Mouse (Mus musculus) limb, embryonic 11.5 days (tissue): ENCODE results near the gene Fam71e1. TPM values are rescaled to one million over a fixed set of nuclear protein-coding genes. Genes with fewer than 3 reads are reported as not detected.

ENCODE experiments used
- ATAC-seq: fragments of 200-750 bp; cut with Nextera tagmentation; 2 replicates; pipeline ENCODE4 v1.8.0; 2017; ENCODE audit warnings: low read depth; ENCODE audit not compliant: insufficient number of reproducible peaks, low FRiP score, low TSS enrichment
- DNase-seq: peaks from one replicate; pipeline ENCODE4 v3.0.0-alpha.2; 2015; ENCODE audit warnings: low spot score
- H3K27ac ChIP-seq: fragments of 300-500 bp; sonication (generic); replicated peaks from 2 replicates; pipeline ENCODE4 v1.5.1; 2014; ENCODE audit warnings: low read depth, mild to moderate bottlenecking, low read length
- H3K27me3 ChIP-seq: fragments of 300-500 bp; sonication (generic); 2 replicates; pipeline ENCODE4 v1.6.1; 2014; ENCODE audit warnings: mild to moderate bottlenecking, low read length, mixed read lengths; ENCODE audit not compliant: control insufficient read depth, insufficient read depth
- H3K36me3 ChIP-seq: fragments of 300-500 bp; sonication (generic); 2 replicates; pipeline ENCODE4 v1.6.1; 2014; ENCODE audit warnings: mild to moderate bottlenecking, low read length, moderate library complexity, mixed read lengths; ENCODE audit not compliant: control insufficient read depth, insufficient read depth
- H3K4me1 ChIP-seq: fragments of 300-500 bp; sonication (generic); 2 replicates; pipeline ENCODE4 v1.6.1; 2014; ENCODE audit warnings: low read length, mixed read lengths; ENCODE audit not compliant: control insufficient read depth, insufficient read depth
- H3K4me2 ChIP-seq: fragments of 300-500 bp; sonication (generic); 2 replicates; pipeline ENCODE4 v1.6.1; 2014; ENCODE audit warnings: low read depth, mild to moderate bottlenecking, moderate library complexity; ENCODE audit not compliant: severe bottlenecking
- H3K4me3 ChIP-seq: fragments of 300-500 bp; sonication (generic); 2 replicates; pipeline ENCODE4 v1.5.1; 2014; ENCODE audit warnings: low read depth, low read length
- H3K9ac ChIP-seq: fragments of 300-500 bp; sonication (generic); 2 replicates; pipeline ENCODE4 v1.6.1; 2014; ENCODE audit warnings: mild to moderate bottlenecking, low read length
- H3K9me3 ChIP-seq: fragments of 300-500 bp; sonication (generic); 2 replicates; pipeline ENCODE4 v1.6.1; 2016; ENCODE audit warnings: low read length; ENCODE audit not compliant: control insufficient read depth
- WGBS: fragments of 180-500 bp; shearing (Covaris S2); extraction: QIAGEN DNeasy Blood & Tissue Kit; methylation state at CpG from one replicate; pipeline ENCODE4 v1.1.7; 2014; 5-methylcytosine and 5-hydroxymethylcytosine counted together
- polyA plus RNA-seq: library from polyadenylated mRNA; unstranded; fragments of >200 nt; fragmentation: Nextera tagmentation; extraction: Ambion mirVana; gene quantifications from 2 replicates; pipeline ENCODE4 v1.2.1, GENCODE M21; 2014

Fam71e1 gene
- polyA plus RNA-seq, 1 experiment from 2014 or later = 13.2 TPM

GRCm38 (mm10) chr7:44525126-44525832 lies 28.9 kb downstream of the Fam71e1 start:
- 18% methylated on average over 22 of the region's 22 CpGs for WGBS
- no peak for ATAC-seq
- Histone ChIP-seq H3K9me3 (no peaks in the 10 kb centered on the region), H3K4me1 (no peaks in the 10 kb centered on the region), H3K27me3 (peaks cover 56% of the 10 kb centered on the region), H3K27ac (no peak overlapping the region), H3K4me3 (0 out of 2 replicates have a peak overlapping the region, but pooled peaks have one; percentile 5), H3K36me3 (no peaks in the 10 kb centered on the region), H3K4me2 (no peak overlapping the region), H3K9ac (peak overlapping the region; percentile 28; the same call in 1 of the 2 replicates)
- DNase-seq = no peak

- no peak overlapping the region for H3K4me2 ChIP-seq
- H3K9ac ChIP-seq = no peak overlapping the region
- WGBS = 84% methylated on average over 14 of the region's 14 CpGs
- H3K27ac ChIP-seq = no peak overlapping the region
- no peak overlapping the region for H3K4me3 ChIP-seq
- no peaks in the 10 kb centered on the region for H3K9me3 ChIP-seq
- ATAC-seq = no peak
- H3K4me1 ChIP-seq = no peaks in the 10 kb centered on the region
- DNase-seq = no peak
- H3K36me3 ChIP-seq = no peaks in the 10 kb centered on the region
- peaks cover 52% of the 10 kb centered on the region for H3K27me3 ChIP-seq
Measured at GRCm38 (mm10) chr7:44526414-44527154, 30.2 kb downstream of the Fam71e1 start.

GRCm38 (mm10) chr7:44527483-44528398 lies 31.4 kb downstream of the Fam71e1 start:
- no peak for ATAC-seq
- no peak overlapping the region for H3K27ac ChIP-seq

GRCm38 (mm10) chr7:44529518-44529917 lies 33.1 kb downstream of the Fam71e1 start:
- Histone ChIP-seq H3K27ac (no peak overlapping the region), H3K4me2 (no peak overlapping the region), H3K9me3 (no peaks in the 10 kb centered on the region), H3K36me3 (peaks cover 15% of the 10 kb centered on the region), H3K9ac (no peak overlapping the region), H3K4me1 (no peaks in the 10 kb centered on the region), H3K4me3 (no peak overlapping the region), H3K27me3 (peaks cover 23% of the 10 kb centered on the region)
- DNase-seq = no peak
- 71% methylated on average over 5 of the region's 5 CpGs for WGBS
- no peak for ATAC-seq

More at GRCm38 (mm10) chr7:44527483-44528398, 31.4 kb downstream of the Fam71e1 start:
- H3K9ac ChIP-seq = no peak overlapping the region
- H3K27me3 ChIP-seq = peaks cover 41% of the 10 kb centered on the region
- H3K36me3 ChIP-seq = no peaks in the 10 kb centered on the region
- 9% methylated on average over 40 of the region's 40 CpGs for WGBS
- no peaks in the 10 kb centered on the region for H3K9me3 ChIP-seq
- no peaks in the 10 kb centered on the region for H3K4me1 ChIP-seq
- H3K4me3 ChIP-seq = peak overlapping the region; percentile 7; the same call in 1 of the 2 replicates
- peak overlapping the region; percentile 50 for H3K4me2 ChIP-seq
- peak; percentile 81 for DNase-seq

GRCm38 (mm10) chr7:44530507-44530906 lies 34.1 kb downstream of the Fam71e1 start:
- WGBS = 88% methylated on average over 3 of the region's 3 CpGs

GRCm38 (mm10) chr7:44531207-44531606 lies 34.8 kb downstream of the Fam71e1 start:
- H3K27ac ChIP-seq = no peak overlapping the region
- no peak overlapping the region for H3K4me3 ChIP-seq
- no peak for DNase-seq
- peaks cover 13% of the 10 kb centered on the region; the same call in 1 of the 2 replicates for H3K27me3 ChIP-seq
- no peak overlapping the region for H3K4me2 ChIP-seq
- WGBS = 42% methylated on average over 5 of the region's 5 CpGs
- no peak overlapping the region for H3K9ac ChIP-seq
- H3K4me1 ChIP-seq = no peaks in the 10 kb centered on the region
- H3K9me3 ChIP-seq = no peaks in the 10 kb centered on the region
- peaks cover 15% of the 10 kb centered on the region for H3K36me3 ChIP-seq
- ATAC-seq = no peak

More at GRCm38 (mm10) chr7:44530507-44530906, 34.1 kb downstream of the Fam71e1 start:
- no peaks in the 10 kb centered on the region for H3K9me3 ChIP-seq
- no peak overlapping the region for H3K4me2 ChIP-seq
- DNase-seq (no peak), ATAC-seq (no peak)
- H3K4me3 ChIP-seq = no peak overlapping the region
- H3K9ac ChIP-seq = no peak overlapping the region
- H3K27ac ChIP-seq = no peak overlapping the region
- no peaks in the 10 kb centered on the region for H3K4me1 ChIP-seq
- H3K27me3 ChIP-seq = peaks cover 14% of the 10 kb centered on the region
- peaks cover 15% of the 10 kb centered on the region for H3K36me3 ChIP-seq

- H3K9ac ChIP-seq = no peak within 1 kb of the TSS
- H3K36me3 ChIP-seq = peaks cover 17% of the 10 kb centered on the region
Measured at GRCm38 (mm10) chr7:44531946-44532732, 35.8 kb downstream of the Fam71e1 start, which contains the start of gene Spib. TSS of gene Spib (minus strand) at chr7:44532071.

More at GRCm38 (mm10) chr7:44531946-44532732, 35.8 kb downstream of the Fam71e1 start, which contains the start of gene Spib:
- WGBS = 80% methylated on average over 4 of the region's 4 CpGs
- ATAC-seq (no peak), DNase-seq (no peak)
- Histone ChIP-seq H3K4me2 (no peak within 1 kb of the TSS), H3K9me3 (no peaks in the 10 kb centered on the region), H3K27ac (no peak within 1 kb of the TSS), H3K27me3 (peaks cover 4% of the 10 kb centered on the region; the same call in 1 of the 2 replicates), H3K4me3 (no peak within 1 kb of the TSS), H3K4me1 (no peaks in the 10 kb centered on the region)
